Mouse (Mus musculus) heart, adult 8-10 months (tissue): Measurements from ENCODE around the gene Chd4. TPM values are rescaled to one million over a fixed set of nuclear protein-coding genes. Genes with fewer than 3 reads are reported as not detected.
A peak's percentile ranks its signal among the peaks of the same experiment; 100 is the strongest.

Source experiments
- DNase-seq: peaks from one replicate; pipeline ENCODE4 v3.0.0; 2022; ENCODE audit warnings: low spot score
- total RNA-seq, 4 experiments: library from RNA; stranded (reverse); gene quantifications; 2 replicates each; pipeline ENCODE4 v1.2.4; 2022

Chd4 gene
- total RNA-seq, 4 experiments from 2014 or later = 100 to 126 (median 113) TPM

GRCm38 (mm10) chr6:125090341-125091085 is 5.3 kb upstream of the Chd4 start:
- no peak for DNase-seq

GRCm38 (mm10) chr6:125092372-125092771 is 3.4 kb upstream of the Chd4 start:
- no peak for DNase-seq

DNA sequence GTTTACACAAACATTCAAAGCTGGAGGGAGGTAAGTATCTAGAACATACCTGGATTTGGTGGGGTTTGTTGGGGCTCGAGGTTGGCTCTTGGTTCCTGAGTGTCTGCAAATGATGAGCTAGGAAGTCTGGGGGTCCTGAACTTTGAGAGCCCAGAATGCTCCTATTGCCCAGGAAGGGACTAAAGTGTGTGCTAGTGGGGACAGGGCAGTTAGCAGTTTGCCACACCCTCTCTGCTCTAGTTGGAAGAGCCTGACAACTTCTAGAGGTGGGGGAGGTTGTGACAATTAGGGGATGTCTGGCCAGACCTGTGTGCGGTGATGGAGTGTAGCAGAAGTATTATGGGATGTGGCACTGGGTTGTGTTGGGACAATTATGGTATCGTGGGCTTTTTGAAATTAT is 938 bp upstream of the Chd4 start:
- DNase-seq = no peak

GRCm38 (mm10) chr6:125096279-125096596 is 457 bp downstream of the Chd4 start:
- DNase-seq = no peak

DNA sequence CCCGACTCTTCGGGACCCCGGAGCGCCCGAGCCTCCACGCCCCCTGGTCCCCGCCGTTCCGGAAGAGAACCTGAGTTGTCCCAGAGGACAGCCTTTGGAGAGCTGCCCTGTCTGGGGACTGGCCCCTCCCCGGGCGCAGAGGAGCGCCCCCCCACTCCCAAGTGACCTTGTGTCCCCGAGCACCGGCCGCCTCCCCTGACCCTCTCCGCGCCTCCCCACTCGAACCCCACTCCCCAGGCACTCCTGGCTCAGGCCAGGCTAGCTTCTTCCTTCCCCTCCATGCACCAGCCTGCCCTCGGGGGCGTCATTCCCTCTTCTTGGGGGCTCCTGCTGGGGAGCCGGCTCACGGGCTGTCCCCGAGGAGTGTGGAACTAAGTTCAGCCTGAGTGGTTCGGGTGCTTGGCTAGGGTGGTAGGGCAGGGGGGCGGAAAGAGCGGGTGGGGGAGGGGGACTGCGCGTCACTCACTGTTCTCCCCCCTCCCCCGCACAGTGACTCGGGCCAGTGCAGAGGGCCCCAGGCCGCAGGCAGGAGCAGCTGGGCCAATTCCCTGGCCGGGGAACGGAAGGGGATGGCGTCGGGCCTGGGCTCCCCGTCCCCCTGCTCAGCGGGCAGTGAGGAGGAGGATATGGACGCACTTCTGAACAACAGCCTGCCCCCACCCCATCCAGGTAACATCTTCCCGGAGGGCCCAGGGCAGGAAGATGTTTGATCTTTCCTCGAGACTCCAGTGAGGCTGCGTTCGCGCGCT is 990 bp downstream of the Chd4 start:
- peak; percentile 48 for DNase-seq

GRCm38 (mm10) chr6:125097346-125097689 is 1.5 kb downstream of the Chd4 start:
- no peak for DNase-seq

DNA sequence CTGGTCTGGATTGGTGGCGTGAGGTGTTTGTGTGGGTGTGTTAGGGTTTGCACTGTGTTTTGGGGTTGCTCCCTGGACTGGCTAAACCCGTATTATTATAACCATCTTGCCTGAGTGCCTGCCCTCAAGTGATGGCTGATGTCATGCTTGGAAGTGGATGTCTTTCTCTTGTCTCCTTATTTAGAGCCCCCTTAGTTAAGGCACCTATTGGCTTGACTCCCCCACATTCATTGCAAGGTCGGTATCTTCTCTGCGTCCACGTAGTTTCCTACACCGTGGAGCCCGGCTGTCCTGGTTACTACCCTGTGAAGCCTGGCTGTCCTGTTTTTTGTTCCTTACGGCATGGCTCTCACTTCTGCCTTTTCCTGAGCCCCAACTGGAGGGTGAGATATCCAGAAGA is 2.2 kb downstream of the Chd4 start:
- DNase-seq = no peak

GRCm38 (mm10) chr6:125098513-125098912 is 2.7 kb downstream of the Chd4 start:
- DNase-seq = no peak

- DNase-seq = no peak
Measured at GRCm38 (mm10) chr6:125099421-125099971, 3.7 kb downstream of the Chd4 start.

DNA sequence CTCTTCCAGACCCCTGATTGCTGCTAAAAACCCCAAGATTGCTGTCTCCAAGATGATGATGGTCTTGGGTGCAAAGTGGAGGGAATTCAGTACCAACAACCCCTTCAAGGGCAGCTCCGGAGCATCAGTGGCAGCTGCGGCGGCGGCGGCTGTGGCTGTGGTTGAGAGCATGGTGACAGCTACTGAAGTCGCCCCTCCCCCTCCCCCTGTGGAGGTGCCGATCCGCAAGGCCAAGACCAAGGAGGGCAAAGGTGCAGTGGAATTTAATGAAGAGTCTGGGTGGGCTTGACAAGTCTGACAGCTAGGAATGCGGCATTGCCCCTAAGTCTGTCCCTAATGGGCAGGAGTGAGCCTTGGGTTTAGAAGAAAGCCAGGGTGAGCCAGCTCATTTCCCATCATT is 5.7 kb downstream of the Chd4 start:
- no peak for DNase-seq

GRCm38 (mm10) chr6:125104223-125104622 is 8.4 kb downstream of the Chd4 start:
- no peak for DNase-seq

DNA sequence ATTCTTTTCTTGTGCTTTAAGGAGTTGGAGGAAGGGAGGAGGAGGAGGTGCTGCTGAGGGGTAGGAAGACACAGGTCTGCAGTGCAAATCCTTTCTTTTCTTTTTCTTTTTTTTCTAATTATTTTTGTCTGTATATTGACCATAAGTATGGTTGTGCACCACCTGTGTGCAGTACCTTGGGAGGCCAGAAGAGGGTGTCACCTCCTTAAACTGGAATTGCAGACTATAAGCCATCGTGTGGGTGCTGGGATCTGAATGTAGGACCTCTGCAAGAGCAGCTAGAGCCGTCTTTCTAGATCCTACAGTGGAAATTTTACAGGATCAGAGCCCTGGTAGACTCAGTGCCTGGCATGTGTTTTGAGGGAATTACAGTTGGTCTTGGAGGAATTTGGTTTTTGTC is 11.9 kb downstream of the Chd4 start:
- DNase-seq = no peak

GRCm38 (mm10) chr6:125109371-125109770 is 13.6 kb downstream of the Chd4 start:
- DNase-seq = no peak

DNA sequence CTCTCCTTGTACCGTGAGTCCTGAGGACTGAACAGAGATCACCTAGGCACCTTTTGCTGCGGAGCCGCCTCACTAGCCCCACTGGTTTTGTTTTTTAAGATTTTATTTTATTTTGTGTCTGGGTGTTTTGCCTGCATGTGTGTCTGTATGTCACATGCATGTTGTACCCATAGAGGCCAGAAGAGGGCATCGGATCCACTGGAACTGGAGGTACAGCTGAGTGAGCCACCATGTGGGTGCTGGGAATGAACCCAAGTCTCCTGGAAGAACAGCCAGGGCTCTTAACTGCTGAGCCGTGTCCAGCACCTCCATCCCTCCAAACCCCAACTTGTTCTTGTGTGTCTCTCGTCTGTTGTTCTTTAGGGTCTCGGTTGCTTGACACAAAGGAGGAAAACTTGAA is 15.1 kb downstream of the Chd4 start:
- DNase-seq = no peak

GRCm38 (mm10) chr6:125112553-125112952 is 16.8 kb downstream of the Chd4 start:
- DNase-seq = no peak

DNA sequence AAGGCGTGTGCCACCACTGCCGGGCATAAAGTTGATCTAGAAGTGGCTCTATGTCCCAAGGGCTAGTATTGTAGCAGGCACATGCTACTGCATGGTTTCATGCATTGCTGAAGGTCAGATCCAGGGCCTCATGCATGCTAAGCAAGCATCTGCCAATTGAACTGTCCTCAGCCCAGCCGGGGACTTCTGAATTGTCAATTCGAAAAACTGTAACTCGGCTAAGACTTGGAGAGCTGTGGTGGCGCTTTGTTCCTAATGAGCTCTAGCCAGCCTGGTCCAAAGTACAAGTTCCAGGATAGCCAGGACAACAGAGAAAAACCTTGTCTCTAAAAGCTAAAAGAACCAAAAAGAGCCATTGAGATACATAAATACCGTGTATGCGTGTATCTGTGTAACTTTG is 23.6 kb downstream of the Chd4 start:
- DNase-seq = no peak

GRCm38 (mm10) chr6:125128724-125129123 is 32.9 kb downstream of the Chd4 start:
- DNase-seq = no peak

- DNase-seq = no peak
Measured at GRCm38 (mm10) chr6:125129710-125130402, 34.1 kb downstream of the Chd4 start.

GRCm38 (mm10) chr6:125131302-125132156 is 35.7 kb downstream of the Chd4 start, which contains the start of gene Nop2:
TSS of gene Nop2 (plus strand) at chr6:125131909.
- peak; percentile 85 for DNase-seq

GRCm38 (mm10) chr6:125132470-125132869 is 36.7 kb downstream of the Chd4 start:
- no peak for DNase-seq

GRCm38 (mm10) chr6:125137002-125137671 is 41.4 kb downstream of the Chd4 start:
- DNase-seq = peak; percentile 31
